Mouse (Mus musculus) ES-Bruce4 (cell line): Measurements from ENCODE around the gene Enah.

ENCODE experiments used
- CTCF ChIP-seq: IDR thresholded peaks from one replicate; pipeline ENCODE4 v1.8.1; 2011; ENCODE audit warnings: low read depth, low read length
- EP300 ChIP-seq: IDR thresholded peaks from 2 replicates; pipeline ENCODE4 v1.6.1; 2011; ENCODE audit warnings: low read depth, low read length; ENCODE audit not compliant: insufficient read depth
- POLR2A ChIP-seq: IDR thresholded peaks from one replicate; pipeline ENCODE4 v1.8.1; 2011; ENCODE audit warnings: low read length; ENCODE audit not compliant: insufficient read depth

- no peak for TF ChIP-seq CTCF
- TF ChIP-seq POLR2A, result no peak
- no peak for TF ChIP-seq EP300
Observed at GRCm38 (mm10) chr1:181866429-181867280, 153.1 kb downstream of the Enah start.
